Mouse (Mus musculus): ENCODE results near the gene Wscd2. TPM values are rescaled to one million over a fixed set of nuclear protein-coding genes. Genes with fewer than 3 reads are reported as not detected.

The Wscd2 gene
- polyA plus RNA-seq, 1 experiment from 2014 or later, result 5.7 TPM

DNA sequence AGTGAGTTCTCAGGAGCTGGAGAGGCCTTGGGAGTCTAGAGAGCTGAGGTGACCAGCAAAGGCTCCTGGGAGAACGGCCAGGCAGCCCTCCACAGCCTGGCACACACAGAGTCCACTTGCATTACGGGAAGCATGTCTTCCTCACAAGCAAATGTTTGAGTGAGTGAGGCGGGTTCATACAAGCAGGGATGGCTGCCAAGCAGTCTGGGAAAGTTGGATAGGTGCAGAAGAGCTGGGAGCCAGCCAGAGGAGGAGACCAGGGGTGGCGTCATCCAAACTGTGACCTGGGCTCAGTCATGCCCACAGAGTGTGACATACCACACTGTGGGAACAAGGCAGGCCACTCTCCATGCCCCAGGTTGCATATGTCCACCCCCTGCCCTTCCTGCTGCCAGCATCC lies 134.9 kb downstream of the Wscd2 start:
- Histone ChIP-seq H3K9ac (ENCODE audit: low read length) (no peak overlapping the region), H3K36me3 (ENCODE audit: control insufficient read depth, insufficient read depth, low read length) (no peaks in the 10 kb centered on the region), H3K4me1 (replicated peaks; ENCODE audit: control insufficient read depth, insufficient read depth) (no peaks in the 10 kb centered on the region), H3K9me3 (ENCODE audit: control insufficient read depth, low read length) (no peaks in the 10 kb centered on the region), H3K27ac (replicated peaks) (no peak overlapping the region), H3K27me3 (ENCODE audit: control insufficient read depth, insufficient read depth, low read length) (no peaks in the 10 kb centered on the region), H3K4me3 (ENCODE audit: low read depth, low read length) (no peak overlapping the region), H3K4me2 (replicated peaks; ENCODE audit: low read depth) (no peak overlapping the region)
- ATAC-seq (ENCODE audit: low FRiP score, low TSS enrichment) (no peak), DNase-seq (ENCODE audit: low spot score) (no peak)
- 52% methylated on average over 4 of the region's 4 CpGs for WGBS
- TF ChIP-seq CTCF (IDR thresholded peaks at IDR 0.05; ENCODE audit: low read depth) (no peak), EP300 (optimal IDR thresholded peaks at IDR 0.05) (no peak)

DNA sequence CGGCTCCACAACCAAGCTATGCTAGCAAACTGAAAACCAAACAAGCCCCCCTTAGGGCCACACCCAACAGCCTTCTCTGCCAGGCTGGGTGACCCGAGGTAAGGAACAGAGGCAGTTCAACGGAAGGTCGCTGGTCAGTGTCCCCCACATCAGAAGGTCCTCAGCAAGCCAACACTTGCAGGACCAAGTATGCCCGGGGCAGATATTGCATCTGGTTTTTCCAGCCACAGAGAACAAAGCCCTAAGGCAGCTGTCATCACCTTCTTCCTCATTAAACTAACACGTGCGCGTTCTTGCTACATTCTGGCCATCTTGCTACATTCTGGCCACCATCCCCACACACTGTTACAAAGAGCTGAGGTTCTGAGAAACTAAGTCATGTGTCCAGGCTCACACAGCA lies 136.2 kb downstream of the Wscd2 start:
- Histone ChIP-seq H3K9ac (ENCODE audit: low read length) (no peak overlapping the region), H3K27me3 (ENCODE audit: control insufficient read depth, insufficient read depth, low read length) (no peaks in the 10 kb centered on the region), H3K9me3 (ENCODE audit: control insufficient read depth, low read length) (no peaks in the 10 kb centered on the region), H3K4me1 (replicated peaks; ENCODE audit: control insufficient read depth, insufficient read depth) (no peaks in the 10 kb centered on the region), H3K27ac (replicated peaks) (no peak overlapping the region), H3K36me3 (ENCODE audit: control insufficient read depth, insufficient read depth, low read length) (no peaks in the 10 kb centered on the region), H3K4me3 (ENCODE audit: low read depth, low read length) (no peak overlapping the region), H3K4me2 (replicated peaks; ENCODE audit: low read depth) (no peak overlapping the region)
- TF ChIP-seq EP300 (optimal IDR thresholded peaks at IDR 0.05) (no peak), CTCF (IDR thresholded peaks at IDR 0.05; ENCODE audit: low read depth) (no peak)
- WGBS, result 59% methylated on average over 8 of the region's 8 CpGs
- DNase-seq (ENCODE audit: low spot score) (no peak), ATAC-seq (ENCODE audit: low FRiP score, low TSS enrichment) (no peak)

DNA sequence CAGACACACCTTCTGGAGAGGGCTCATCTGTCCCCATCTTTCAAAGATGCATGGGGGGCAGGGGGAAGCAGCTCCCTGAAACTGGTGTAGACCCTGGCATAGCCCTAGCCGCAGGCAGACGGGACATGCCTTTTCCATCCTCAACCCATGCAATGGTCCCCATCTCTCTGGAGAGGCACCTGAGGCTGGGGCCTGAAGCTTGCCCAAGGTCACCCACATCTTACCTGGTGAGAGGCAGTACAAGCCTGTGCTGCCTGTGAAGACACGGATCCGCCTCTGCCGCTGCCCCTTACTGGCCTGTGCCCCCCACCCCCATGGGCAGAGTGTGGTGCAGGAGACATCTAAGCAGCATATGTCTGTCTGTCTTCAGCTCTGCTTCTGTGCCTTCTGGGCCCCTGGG lies 136.9 kb downstream of the Wscd2 start:
- Histone ChIP-seq H3K4me3 (ENCODE audit: low read depth, low read length) (no peak overlapping the region), H3K27me3 (ENCODE audit: control insufficient read depth, insufficient read depth, low read length) (no peaks in the 10 kb centered on the region), H3K9me3 (ENCODE audit: control insufficient read depth, low read length) (no peaks in the 10 kb centered on the region), H3K9ac (ENCODE audit: low read length) (no peak overlapping the region), H3K36me3 (ENCODE audit: control insufficient read depth, insufficient read depth, low read length) (no peaks in the 10 kb centered on the region), H3K4me1 (replicated peaks; ENCODE audit: control insufficient read depth, insufficient read depth) (no peaks in the 10 kb centered on the region), H3K4me2 (replicated peaks; ENCODE audit: low read depth) (no peak overlapping the region), H3K27ac (replicated peaks) (no peak overlapping the region)
- DNase-seq (ENCODE audit: low spot score) (no peak), ATAC-seq (ENCODE audit: low FRiP score, low TSS enrichment) (no peak)
- 66% methylated on average over 5 of the region's 5 CpGs for WGBS
- TF ChIP-seq EP300 (optimal IDR thresholded peaks at IDR 0.05) (no peak), CTCF (IDR thresholded peaks at IDR 0.05; ENCODE audit: low read depth) (no peak)

DNA sequence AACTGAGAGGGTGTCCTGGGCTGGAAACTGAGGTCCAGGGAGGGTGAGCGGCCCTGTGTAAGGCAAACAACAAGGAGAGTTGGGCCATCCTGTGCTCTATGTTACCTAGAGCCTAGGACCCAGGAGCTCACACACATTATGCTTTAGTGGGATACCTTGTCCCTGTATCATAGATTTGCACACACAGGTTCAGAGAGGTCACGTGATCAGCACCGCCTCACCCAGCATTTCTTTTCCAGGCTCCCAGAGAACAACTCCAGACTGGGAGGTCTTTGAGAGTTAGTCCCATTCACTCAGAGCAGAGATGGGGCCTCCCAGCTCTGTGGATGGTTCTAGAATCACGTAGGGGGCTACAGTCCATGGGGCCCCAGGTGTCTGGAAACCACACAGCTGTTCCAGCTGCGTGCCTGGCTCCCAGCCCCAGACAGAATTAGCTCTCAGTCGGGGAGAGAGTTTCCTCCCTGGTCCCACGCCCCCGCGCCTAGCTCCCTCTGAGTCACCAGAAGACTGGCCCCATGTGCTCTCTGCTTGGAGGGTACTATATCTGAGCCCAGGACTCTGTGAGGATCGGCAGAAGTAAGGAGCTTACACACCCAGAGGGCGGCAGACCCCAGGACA lies 137.8 kb downstream of the Wscd2 start:
- Histone ChIP-seq H3K9me3 (ENCODE audit: control insufficient read depth, low read length) (no peaks in the 10 kb centered on the region), H3K27me3 (ENCODE audit: control insufficient read depth, insufficient read depth, low read length) (no peaks in the 10 kb centered on the region), H3K4me2 (replicated peaks; ENCODE audit: low read depth) (no peak overlapping the region), H3K4me3 (ENCODE audit: low read depth, low read length) (no peak overlapping the region), H3K9ac (ENCODE audit: low read length) (no peak overlapping the region), H3K4me1 (replicated peaks; ENCODE audit: control insufficient read depth, insufficient read depth) (no peaks in the 10 kb centered on the region), H3K36me3 (ENCODE audit: control insufficient read depth, insufficient read depth, low read length) (no peaks in the 10 kb centered on the region), H3K27ac (replicated peaks) (no peak overlapping the region; the same call in 1 of the 2 replicates)
- WGBS, result 34% methylated on average over 11 of the region's 11 CpGs
- no peak for TF ChIP-seq CTCF (IDR thresholded peaks at IDR 0.05; ENCODE audit: low read depth)
- no peak for TF ChIP-seq EP300 (optimal IDR thresholded peaks at IDR 0.05)
- peak; percentile 53; the same call in 1 of the 2 replicates for ATAC-seq (ENCODE audit: low FRiP score, low TSS enrichment)
- DNase-seq (ENCODE audit: low spot score), result peak; percentile 46

DNA sequence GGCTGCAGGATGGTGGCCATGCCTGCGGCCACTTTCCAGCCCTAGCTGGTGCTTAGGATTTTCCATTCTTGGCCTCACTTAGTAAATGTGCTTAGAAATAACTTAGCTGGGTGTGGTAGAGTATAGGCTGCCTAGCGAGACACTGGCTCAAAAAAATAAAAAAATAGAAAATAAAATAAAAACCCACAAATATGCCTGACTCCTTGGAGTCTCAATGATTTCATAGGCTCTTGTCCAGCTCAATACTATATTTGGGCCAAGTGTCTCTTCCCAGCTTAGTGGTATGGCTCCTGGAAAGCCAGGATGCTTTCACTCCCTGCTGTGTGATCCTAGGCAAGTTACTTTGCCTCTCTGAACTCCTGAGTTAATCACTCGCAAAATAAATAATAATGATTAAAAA lies 139.1 kb downstream of the Wscd2 start:
- no peak for DNase-seq (ENCODE audit: low spot score)
- H3K27ac ChIP-seq (replicated peaks), result no peak overlapping the region
- TF ChIP-seq CTCF (IDR thresholded peaks at IDR 0.05; ENCODE audit: low read depth), result no peak
- no peak for TF ChIP-seq EP300 (optimal IDR thresholded peaks at IDR 0.05)
- no peak overlapping the region for H3K9ac ChIP-seq (ENCODE audit: low read length)
- H3K4me2 ChIP-seq (replicated peaks; ENCODE audit: low read depth), result no peak overlapping the region
- no peaks in the 10 kb centered on the region for H3K27me3 ChIP-seq (ENCODE audit: control insufficient read depth, insufficient read depth, low read length)
- no peaks in the 10 kb centered on the region for H3K9me3 ChIP-seq (ENCODE audit: control insufficient read depth, low read length)
- no peak overlapping the region for H3K4me3 ChIP-seq (ENCODE audit: low read depth, low read length)
- no peak for ATAC-seq (ENCODE audit: low FRiP score, low TSS enrichment)
- 64% methylated on average over 3 of the region's 3 CpGs for WGBS
- H3K4me1 ChIP-seq (replicated peaks; ENCODE audit: control insufficient read depth, insufficient read depth), result no peaks in the 10 kb centered on the region
- no peaks in the 10 kb centered on the region for H3K36me3 ChIP-seq (ENCODE audit: control insufficient read depth, insufficient read depth, low read length)

DNA sequence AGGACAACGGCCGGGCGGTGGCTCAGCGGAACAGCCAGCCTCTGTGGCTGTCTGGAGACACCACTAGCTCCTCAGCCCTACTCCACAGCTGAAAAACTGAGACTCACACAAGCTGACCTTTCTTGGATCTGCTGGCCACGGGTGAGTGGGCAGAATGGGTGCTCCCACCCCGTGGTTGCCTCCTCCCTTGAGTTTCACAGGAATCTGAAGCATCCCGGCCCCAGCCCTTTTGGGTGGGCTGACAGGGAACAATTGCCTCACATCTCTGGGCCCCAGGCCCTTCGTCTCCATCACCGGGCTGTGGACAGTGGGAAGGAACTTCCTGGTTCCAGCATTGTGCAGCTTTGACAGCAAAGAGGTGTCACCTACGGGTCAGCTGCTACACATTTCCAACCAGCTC lies 140.0 kb downstream of the Wscd2 start:
- TF ChIP-seq CTCF (IDR thresholded peaks at IDR 0.05; ENCODE audit: low read depth) (no peak), EP300 (optimal IDR thresholded peaks at IDR 0.05) (no peak)
- ATAC-seq (ENCODE audit: low FRiP score, low TSS enrichment), result no peak
- Histone ChIP-seq H3K4me2 (replicated peaks; ENCODE audit: low read depth) (no peak overlapping the region), H3K9ac (ENCODE audit: low read length) (no peak overlapping the region), H3K36me3 (ENCODE audit: control insufficient read depth, insufficient read depth, low read length) (no peaks in the 10 kb centered on the region), H3K4me3 (ENCODE audit: low read depth, low read length) (no peak overlapping the region), H3K4me1 (replicated peaks; ENCODE audit: control insufficient read depth, insufficient read depth) (no peaks in the 10 kb centered on the region), H3K27me3 (ENCODE audit: control insufficient read depth, insufficient read depth, low read length) (no peaks in the 10 kb centered on the region), H3K9me3 (ENCODE audit: control insufficient read depth, low read length) (no peaks in the 10 kb centered on the region), H3K27ac (replicated peaks) (no peak overlapping the region)
- DNase-seq (ENCODE audit: low spot score), result no peak
- WGBS, result 58% methylated on average over 10 of the region's 10 CpGs

Data from stomach, postnatal 0 days (tissue).